In the genomic region with DNA sequence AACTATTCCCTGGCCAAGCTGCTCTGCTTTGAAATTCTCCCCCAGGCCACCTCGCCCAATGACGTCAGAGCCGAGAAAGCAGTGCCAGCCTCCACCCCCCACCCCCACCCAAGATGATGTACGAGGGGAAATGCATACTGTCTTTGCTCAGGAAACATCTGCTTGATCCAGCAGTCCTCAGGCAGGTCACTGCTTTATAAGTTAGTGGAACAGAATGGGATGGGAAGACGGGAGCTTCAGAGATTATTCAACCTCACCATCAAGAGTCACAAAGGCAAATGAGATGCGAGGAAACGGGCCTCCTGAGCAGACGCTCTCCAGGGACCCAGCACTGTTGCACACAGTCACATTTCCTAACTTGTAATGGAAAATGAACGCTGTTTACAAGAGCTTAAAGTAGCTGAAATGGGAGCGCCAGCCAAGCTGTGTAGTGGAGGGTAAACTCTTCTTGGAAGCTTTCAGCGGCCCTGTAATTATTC, we compare ENCODE assay signal across 10 mouse cellular contexts. TPM values are rescaled to one million over a fixed set of nuclear protein-coding genes. Genes with fewer than 3 reads are reported as not detected.
A peak's percentile ranks its signal among the peaks of the same experiment; 100 is the strongest.
DNase-seq lines count a peak whose midpoint lies in the region; ATAC-seq lines count a peak whose summit lies in the region.
"Had no signal": no experiment of that assay in that cellular context is flagged by ENCODE, and none has a peak within 500 bp of the region (broad histone marks: within the 10 kb centered on the region; RNA-seq: fewer than 3 reads in every experiment).

No protein-coding gene starts in this region.

- DNase-seq in neural tube, embryonic 11.5 days (ENCODE audit: low spot score) = peak; percentile 20
- no peak for DNase-seq in neural tube, embryonic 10.5 days (ENCODE audit: extremely low spot score, low spot score)
- DNase-seq in gastrocnemius, postnatal 10 days = peak; percentile 41
- peak; percentile 43 for DNase-seq in lung, postnatal 25 days (ENCODE audit: low spot score)
- DNase-seq in cerebellum, postnatal 36 days = no peak

- H3K4me1 ChIP-seq in neural tube, embryonic 11.5 days (ENCODE audit: control insufficient read depth, insufficient read depth, low read length) = no peaks in the 10 kb centered on the region
- 0 out of 2 replicates have a peak, but pooled peaks cover 9% of the 10 kb centered on the region for H3K4me1 ChIP-seq in intestine, embryonic 15.5 days (replicated peaks)

- H3K36me3 ChIP-seq in neural tube, embryonic 11.5 days (ENCODE audit: control insufficient read depth, insufficient read depth, low read length) = no peaks in the 10 kb centered on the region
- no peaks in the 10 kb centered on the region for H3K36me3 ChIP-seq in intestine, embryonic 15.5 days
- H3K36me3 ChIP-seq: G1E had no signal

- no peaks in the 10 kb centered on the region for H3K27me3 ChIP-seq in neural tube, embryonic 11.5 days (ENCODE audit: control insufficient read depth, insufficient read depth, low read length)
- H3K27me3 ChIP-seq in intestine, embryonic 15.5 days (replicated peaks) = no peaks in the 10 kb centered on the region

- no peak for ATAC-seq in neural tube, embryonic 11.5 days (ENCODE audit: insufficient read depth, low FRiP score, low TSS enrichment)
- peak; percentile 49; the same call in 1 of the 2 replicates for ATAC-seq in intestine, embryonic 15.5 days
- ATAC-seq in cerebellum, adult (ENCODE audit: insufficient number of reproducible peaks, low FRiP score, low TSS enrichment) = no peak
- no peak for ATAC-seq in megakaryocyte, adult 5-6 weeks (ENCODE audit: poor library complexity, severe bottlenecking)

- H3K4me3 ChIP-seq in neural tube, embryonic 11.5 days (ENCODE audit: low read depth, low read length) = no peak overlapping the region
- H3K4me3 ChIP-seq in intestine, embryonic 15.5 days (replicated peaks) = no peak overlapping the region

- H3K9me3 ChIP-seq in neural tube, embryonic 11.5 days (ENCODE audit: control insufficient read depth, low read length) = no peaks in the 10 kb centered on the region
- no peaks in the 10 kb centered on the region for H3K9me3 ChIP-seq in intestine, embryonic 15.5 days

- H3K27ac ChIP-seq in neural tube, embryonic 11.5 days (ENCODE audit: low read depth, low read length) = no peak overlapping the region
- peak overlapping the region; percentile 49 for H3K27ac ChIP-seq in intestine, embryonic 15.5 days

- H3K9ac ChIP-seq in neural tube, embryonic 11.5 days (ENCODE audit: low read length) = no peak overlapping the region
- H3K9ac ChIP-seq in intestine, embryonic 15.5 days = no peak overlapping the region

- 46% methylated on average over 11 of the region's 11 CpGs for WGBS in neural tube, embryonic 11.5 days
- WGBS in intestine, embryonic 15.5 days = 21% methylated on average over 11 of the region's 11 CpGs

- no peak overlapping the region for H3K4me2 ChIP-seq in neural tube, embryonic 11.5 days (ENCODE audit: low read depth)
- 0 out of 2 replicates have a peak overlapping the region, but pooled peaks have one; percentile 9 for H3K4me2 ChIP-seq in intestine, embryonic 15.5 days (replicated peaks)

RNA-seq across cellular contexts. Expression of a gene that starts 24.3 kb away (rescaled TPM):
- polyA plus RNA-seq in neural tube, embryonic 11.5 days (2014; fragmentation: Nextera tagmentation; extraction: Ambion mirVana) = 6.7 and 8.0 TPM in 2 replicates
- total RNA-seq in gastrocnemius, postnatal 10 days (2021) = 1 to 10 TPM; 2.3 to 3.1 TPM
- polyA plus RNA-seq in intestine, embryonic 15.5 days (2015; fragmentation: Nextera tagmentation; extraction: Ambion mirVana) = 19.7 and 20.3 TPM in 2 replicates
- 7.2 and 9.7 TPM in 2 replicates for total RNA-seq in megakaryocyte, adult 5-6 weeks (2015)
- total RNA-seq in megakaryocyte, adult 5-6 weeks (2017) = 15.3 and 17.7 TPM in 2 replicates

RNA-seq across cellular contexts. Expression of a gene that starts 51.8 kb away (rescaled TPM):
- 4.8 and 7.3 TPM in 2 replicates for polyA plus RNA-seq in neural tube, embryonic 11.5 days (2014; fragmentation: Nextera tagmentation; extraction: Ambion mirVana)
- 10 to 100 TPM; 19.2 to 22.5 TPM for total RNA-seq in gastrocnemius, postnatal 10 days (2021)
- polyA plus RNA-seq in intestine, embryonic 15.5 days (2015; fragmentation: Nextera tagmentation; extraction: Ambion mirVana) = 14.8 and 16.3 TPM in 2 replicates
- total RNA-seq in megakaryocyte, adult 5-6 weeks (2015) = 0.36 TPM in 1 of 2 replicates, not detected in the other
- total RNA-seq in megakaryocyte, adult 5-6 weeks (2017) = not detected in 2 replicates
- total RNA-seq: hematopoietic stem cell, adult 5-6 weeks had no signal

Comparison
In these comparisons a context has a peak if more than half of its experiments do, and no peak if none do; other contexts are left out.
1. DNase-seq: peak in neural tube, embryonic 11.5 days (single experiment), gastrocnemius, postnatal 10 days (single experiment) and lung, postnatal 25 days (single experiment); none in neural tube, embryonic 10.5 days (single experiment) and cerebellum, postnatal 36 days (0 of 2).
2. RNA of a gene that starts 51.8 kb away (total RNA-seq): 19.2 to 22.5 TPM in gastrocnemius, postnatal 10 days; 0.36 TPM in megakaryocyte, adult 5-6 weeks; every median in the first group is over 10 times any median in the second.